Mouse (Mus musculus) urinary bladder, postnatal 14 days (tissue): Measurements from ENCODE around the gene Gm20219.
"Not testable (repeated sequence)": the region's sequence is repeated elsewhere in the genome, so short reads cannot be mapped to it uniquely, and the experiment has no call there.

Experiments used
- DNase-seq: peaks from one replicate; pipeline ENCODE4 v3.0.0; 2021; ENCODE audit warnings: low spot score

Gm20219 gene

GRCm38 (mm10) chr17:56512310-56512709 is 41.9 kb downstream of the Gm20219 start, which contains the start of gene Znrf4:
TSS of gene Znrf4 (minus strand) at chr17:56512431.
- DNase-seq, result no peak

- DNase-seq, result no peak
Measured at GRCm38 (mm10) chr17:56511707-56512090, 42.5 kb downstream of the Gm20219 start.

- no peak for DNase-seq
Measured at GRCm38 (mm10) chr17:56510970-56511706, 43.0 kb downstream of the Gm20219 start.

GRCm38 (mm10) chr17:56510473-56510969 is 43.7 kb downstream of the Gm20219 start:
- no peak for DNase-seq

- no peak for DNase-seq
Measured at GRCm38 (mm10) chr17:56509707-56510472, 44.3 kb downstream of the Gm20219 start.

GRCm38 (mm10) chr17:56509021-56509640 is 45.1 kb downstream of the Gm20219 start:
- DNase-seq, result no peak

- DNase-seq, result peak; percentile 95
Measured at GRCm38 (mm10) chr17:56507161-56508068, 46.8 kb downstream of the Gm20219 start.

GRCm38 (mm10) chr17:56506417-56507065 is 47.6 kb downstream of the Gm20219 start:
- DNase-seq, result no peak

- DNase-seq, result no peak
Measured at GRCm38 (mm10) chr17:56505401-56505800, 48.8 kb downstream of the Gm20219 start.

- DNase-seq, result peak; percentile 53
Measured at GRCm38 (mm10) chr17:56502526-56502925, 51.7 kb downstream of the Gm20219 start.

GRCm38 (mm10) chr17:56501635-56502400 is 52.4 kb downstream of the Gm20219 start:
- DNase-seq, result not testable (repeated sequence)
